Mouse (Mus musculus): ENCODE measurements at regions not wholly inside any gene's neighbourhood (a gene's known extent, or its start where the extent isn't known, plus 50 kb on each side); places are given as distances from the start of the nearest gene placed in this dataset.

DNA sequence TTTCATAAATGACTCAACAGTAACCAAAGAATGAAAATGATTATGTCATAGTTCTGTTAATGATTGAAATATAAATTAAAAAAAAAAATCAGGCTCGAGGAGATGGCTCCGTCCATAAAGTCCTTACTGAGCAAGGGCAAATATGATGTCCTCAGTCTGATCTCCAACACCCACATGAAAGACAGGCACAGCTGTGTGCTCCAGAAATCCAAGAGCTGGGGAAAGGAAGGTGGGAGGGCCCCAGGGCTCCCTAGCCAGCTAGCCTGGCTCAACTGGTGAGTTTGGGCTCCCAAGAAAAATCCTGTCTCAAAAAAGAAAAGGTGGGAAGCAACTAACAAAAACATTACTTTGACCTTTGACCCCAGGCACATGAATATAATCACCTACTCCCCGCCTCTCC lies 194.5 kb downstream of the Sox4 start:
- DNase-seq (ENCODE audit: extremely low spot score in 1 of 2, low spot score in 1 of 2) = no peak

DNA sequence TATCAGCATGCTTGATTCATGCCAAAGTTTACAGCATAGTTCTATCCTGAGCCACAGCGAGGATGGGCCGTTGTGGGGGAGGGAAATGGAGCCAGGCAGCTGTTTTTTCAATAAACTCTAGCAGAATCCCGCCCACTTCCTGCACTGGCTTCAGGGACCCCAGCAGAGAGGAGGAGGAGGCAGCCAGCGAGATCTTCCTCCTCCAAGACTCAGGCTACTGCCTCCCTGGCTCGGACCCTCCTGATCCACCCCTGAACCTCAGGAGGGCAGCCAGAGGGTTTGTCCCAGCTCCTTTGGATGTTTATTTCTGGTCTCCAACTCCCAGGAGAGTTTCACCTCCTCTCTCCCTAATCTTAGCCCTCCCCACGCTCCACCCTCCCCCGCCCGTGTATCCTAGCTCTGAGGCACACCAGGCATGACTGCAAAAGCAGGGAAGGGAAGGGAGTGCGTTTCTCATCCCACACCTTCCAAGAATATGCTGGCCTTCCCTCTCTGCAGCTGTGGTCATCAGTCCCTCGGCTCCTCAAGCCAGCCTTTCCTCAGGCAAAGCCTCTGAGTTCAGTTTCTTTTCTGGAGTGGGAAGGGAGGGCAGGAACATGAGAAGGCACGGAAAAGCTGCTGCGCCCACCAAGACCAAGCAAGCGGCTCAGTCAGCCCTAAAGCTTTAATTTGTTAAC lies 195.5 kb downstream of the Sox4 start:
- DNase-seq (ENCODE audit: extremely low spot score in 1 of 2, low spot score in 1 of 2) = peak; percentile 80 to 82

DNA sequence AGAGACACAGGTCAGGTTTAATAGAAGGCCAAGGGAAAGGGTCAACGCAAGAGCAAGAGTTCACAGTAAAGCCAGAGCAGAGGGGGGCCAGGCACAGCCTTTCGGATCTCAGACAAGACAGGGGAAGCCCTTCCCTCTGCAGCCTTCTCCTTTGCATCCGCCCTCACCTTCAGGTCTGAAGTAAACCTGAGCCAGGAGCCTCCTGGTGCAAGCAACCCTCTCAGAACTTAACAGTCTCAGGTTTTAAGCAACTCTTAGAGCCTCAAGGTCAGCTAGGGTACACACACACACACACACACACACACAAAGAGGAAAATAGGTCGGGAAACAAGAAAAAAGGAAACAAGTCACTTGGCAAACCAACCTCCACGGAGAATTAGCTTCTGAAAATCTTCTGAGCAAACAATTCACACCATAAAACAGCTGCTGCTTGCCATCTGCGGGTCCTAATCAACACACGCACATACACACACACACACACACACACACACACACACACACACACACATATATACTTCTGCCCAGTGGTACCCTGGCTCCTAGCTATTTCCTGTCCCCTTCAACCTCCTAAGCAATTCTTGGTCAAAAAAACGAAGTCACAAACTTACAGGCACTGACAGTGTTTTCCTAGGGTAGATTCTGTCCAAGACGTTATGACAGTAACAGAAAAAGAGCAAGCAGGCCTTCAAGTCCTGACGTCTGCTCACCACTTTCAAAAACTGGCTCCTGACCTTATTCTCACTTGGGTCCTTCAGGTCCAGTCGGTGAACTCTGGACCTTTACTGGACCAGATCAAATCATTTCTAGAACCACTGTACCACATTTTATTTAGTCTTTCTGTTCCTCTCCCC lies 196.4 kb downstream of the Sox4 start:
- DNase-seq (ENCODE audit: extremely low spot score in 1 of 2, low spot score in 1 of 2) = no peak

- peak in 1 of 2 experiments; percentile 16 for DNase-seq (ENCODE audit: extremely low spot score in 1 of 2, low spot score in 1 of 2)
These were observed 199.3 kb downstream of the Sox4 start for GRCm38 (mm10) chr13:28754207-28754606.

GRCm38 (mm10) chr13:28750949-28751692 lies 202.4 kb downstream of the Sox4 start:
- DNase-seq (ENCODE audit: extremely low spot score in 1 of 2, low spot score in 1 of 2) = no peak

DNA sequence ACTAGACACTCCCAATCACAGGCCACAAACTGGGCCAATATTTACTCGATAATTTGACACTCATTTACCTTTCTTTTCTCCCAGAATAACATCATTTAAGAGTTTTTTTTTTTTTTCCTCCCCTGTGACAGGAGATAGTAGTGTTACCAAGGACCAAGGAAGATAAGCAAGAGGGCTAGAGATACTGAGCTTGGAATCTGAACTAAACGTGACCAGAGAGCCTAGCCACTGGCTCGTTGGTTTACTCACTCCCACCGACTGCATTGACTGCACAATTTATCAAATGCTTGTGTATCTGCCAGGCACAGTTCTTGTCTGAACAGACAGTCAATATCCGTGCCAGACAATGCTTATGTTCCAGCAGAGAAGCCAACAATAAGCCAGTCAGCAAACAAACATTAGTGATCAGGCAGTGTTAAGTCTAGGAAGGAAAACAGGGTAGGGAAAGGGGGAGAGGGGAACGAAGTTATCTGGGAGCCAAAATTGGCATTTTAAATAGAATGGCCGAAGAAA lies 213.3 kb downstream of the Sox4 start:
- DNase-seq (ENCODE audit: extremely low spot score in 1 of 2, low spot score in 1 of 2) = no peak

- no peak for DNase-seq (ENCODE audit: extremely low spot score in 1 of 2, low spot score in 1 of 2)
These were observed 215.1 kb downstream of the Sox4 start for GRCm38 (mm10) chr13:28738160-28739100.

- no peak for DNase-seq (ENCODE audit: extremely low spot score in 1 of 2, low spot score in 1 of 2)
These were observed 221.0 kb downstream of the Sox4 start for GRCm38 (mm10) chr13:28732475-28732874.

GRCm38 (mm10) chr13:28732036-28732435 lies 221.5 kb downstream of the Sox4 start:
- DNase-seq (ENCODE audit: extremely low spot score in 1 of 2, low spot score in 1 of 2) = no peak

DNA sequence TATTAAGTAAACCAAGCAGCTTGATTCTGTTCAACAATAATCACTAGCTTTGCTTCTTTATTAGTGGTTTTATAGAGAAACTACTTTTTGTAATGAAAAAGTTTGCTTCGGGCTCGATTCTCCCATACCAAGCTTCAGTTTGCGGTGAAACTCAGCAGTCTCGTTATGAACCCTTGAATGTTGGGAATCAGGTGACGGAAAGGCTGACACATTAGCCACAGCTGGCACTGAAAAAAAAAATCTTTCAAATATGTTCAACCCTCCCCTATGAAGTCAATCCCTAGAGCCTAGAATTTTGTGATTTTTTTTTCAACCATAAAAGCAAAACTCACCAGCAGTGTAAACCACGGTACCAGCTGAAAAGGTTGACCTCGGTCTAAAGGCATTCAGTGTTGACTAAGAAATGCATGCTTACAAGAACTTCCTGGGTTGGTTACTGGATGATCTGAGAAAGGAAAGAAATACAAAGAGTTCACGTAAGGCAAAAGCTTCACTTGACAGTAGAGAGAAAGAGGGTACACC lies 223.4 kb downstream of the Sox4 start:
- DNase-seq (ENCODE audit: extremely low spot score in 1 of 2, low spot score in 1 of 2) = no peak

DNA sequence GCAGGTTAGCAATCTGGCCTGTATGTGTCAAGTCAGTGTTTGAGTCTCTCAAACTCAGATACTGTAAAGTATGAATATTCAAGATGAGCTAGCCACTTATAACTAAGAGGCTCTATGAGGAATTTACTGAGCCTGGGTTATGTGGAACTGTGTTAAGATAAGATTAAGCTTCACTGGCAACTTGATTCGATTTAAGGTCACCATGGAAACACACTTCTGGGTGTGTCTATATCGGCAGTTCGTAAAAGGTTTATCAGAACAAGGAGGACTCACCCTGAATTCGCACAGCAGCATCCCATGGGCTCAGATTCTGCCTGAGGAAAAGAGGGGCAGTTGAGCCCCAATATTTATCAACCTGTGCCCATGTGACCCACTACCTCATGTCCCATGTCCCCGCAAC lies 224.7 kb downstream of the Sox4 start:
- DNase-seq (ENCODE audit: extremely low spot score in 1 of 2, low spot score in 1 of 2) = no peak

DNA sequence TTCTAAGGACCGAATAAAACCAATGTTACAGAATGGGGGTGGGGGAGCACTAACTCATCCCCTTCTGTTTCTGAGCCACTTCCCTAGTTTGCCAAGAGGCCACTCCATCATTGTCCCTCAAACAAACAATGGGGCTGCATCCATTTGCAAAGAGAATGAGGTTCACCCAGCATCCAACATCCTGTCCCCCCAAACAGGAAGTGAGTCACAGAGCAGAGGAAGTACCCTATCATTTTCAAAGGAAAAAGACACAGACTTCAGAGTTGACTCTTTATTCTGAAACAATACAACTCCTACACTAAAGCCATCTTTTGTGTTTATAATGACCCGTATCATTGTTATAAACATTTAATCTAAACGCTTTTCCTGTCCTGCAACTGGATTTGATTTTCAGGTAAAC lies 229.2 kb downstream of the Sox4 start:
- no peak for DNase-seq (ENCODE audit: extremely low spot score in 1 of 2, low spot score in 1 of 2)

DNA sequence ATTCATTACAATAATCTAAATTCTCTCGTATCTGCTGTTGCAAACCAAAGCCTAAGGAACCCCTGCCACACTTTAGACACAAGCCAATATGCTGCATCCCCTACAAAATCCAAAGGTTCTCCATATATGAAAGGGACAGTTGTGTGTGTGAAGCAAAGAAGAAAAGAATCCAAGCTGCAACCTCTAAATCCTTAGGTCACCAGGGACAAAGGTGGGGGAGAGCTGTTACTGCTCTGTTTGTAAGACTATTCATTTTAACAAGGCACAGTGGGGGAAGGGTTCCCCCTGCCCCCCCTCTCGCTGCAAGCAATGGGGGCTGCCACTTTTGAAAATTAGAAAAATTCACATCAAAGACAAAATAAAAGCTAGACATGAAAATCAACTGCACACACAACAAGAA lies 231.4 kb downstream of the Sox4 start:
- DNase-seq (ENCODE audit: extremely low spot score in 1 of 2, low spot score in 1 of 2) = no peak

DNA sequence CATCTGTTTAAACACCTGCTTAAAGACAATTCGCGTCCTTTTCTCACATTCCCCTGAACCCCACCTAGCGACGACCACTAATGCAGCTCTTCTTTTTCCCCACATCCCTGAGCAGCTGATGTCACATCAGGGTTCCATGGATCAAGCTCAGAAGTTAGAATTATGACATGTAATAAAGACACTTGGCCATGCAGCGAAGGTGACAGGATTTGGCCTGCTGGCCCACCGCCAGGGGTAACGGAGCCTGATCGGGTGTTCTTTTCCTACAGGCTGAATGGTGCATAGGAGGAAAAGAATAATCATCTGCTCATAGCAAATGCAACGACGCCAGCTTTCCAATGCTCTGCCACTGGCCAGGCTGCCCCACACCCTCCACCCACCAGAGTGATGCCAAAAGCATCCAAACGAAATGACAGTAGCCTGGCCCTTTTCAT lies 231.9 kb downstream of the Sox4 start:
- no peak for DNase-seq (ENCODE audit: extremely low spot score in 1 of 2, low spot score in 1 of 2)

- peak; percentile 69 to 70 for DNase-seq (ENCODE audit: extremely low spot score in 1 of 2, low spot score in 1 of 2)
These were observed 232.8 kb downstream of the Sox4 start for GRCm38 (mm10) chr13:28720639-28721239.

DNA sequence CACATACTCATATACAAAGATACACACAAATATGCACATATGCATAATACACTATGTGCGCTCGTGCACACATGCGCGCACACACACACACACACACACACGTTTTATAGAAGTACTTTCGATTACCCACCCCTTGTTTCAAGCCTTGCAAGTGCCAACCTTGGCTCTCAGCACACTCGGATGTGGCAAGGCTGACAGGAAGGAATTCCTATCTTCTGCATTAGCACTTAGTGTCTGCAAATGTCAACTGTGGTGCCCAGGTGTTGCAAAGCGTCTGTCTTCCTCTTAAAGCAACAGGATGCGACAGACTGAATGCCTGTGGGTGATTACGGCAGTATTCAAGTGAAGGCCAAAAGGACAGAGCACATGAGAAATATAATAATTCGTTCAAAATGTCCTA lies 233.3 kb downstream of the Sox4 start:
- peak in 1 of 2 experiments; percentile 32 for DNase-seq (ENCODE audit: extremely low spot score in 1 of 2, low spot score in 1 of 2)

GRCm38 (mm10) chr13:28718868-28719265 lies 234.6 kb downstream of the Sox4 start:
- DNase-seq (ENCODE audit: extremely low spot score in 1 of 2, low spot score in 1 of 2) = peak in 1 of 2 experiments; percentile 22

- DNase-seq (ENCODE audit: extremely low spot score in 1 of 2, low spot score in 1 of 2) = no peak
These were observed 235.2 kb downstream of the Sox4 start for GRCm38 (mm10) chr13:28718169-28718867.

DNA sequence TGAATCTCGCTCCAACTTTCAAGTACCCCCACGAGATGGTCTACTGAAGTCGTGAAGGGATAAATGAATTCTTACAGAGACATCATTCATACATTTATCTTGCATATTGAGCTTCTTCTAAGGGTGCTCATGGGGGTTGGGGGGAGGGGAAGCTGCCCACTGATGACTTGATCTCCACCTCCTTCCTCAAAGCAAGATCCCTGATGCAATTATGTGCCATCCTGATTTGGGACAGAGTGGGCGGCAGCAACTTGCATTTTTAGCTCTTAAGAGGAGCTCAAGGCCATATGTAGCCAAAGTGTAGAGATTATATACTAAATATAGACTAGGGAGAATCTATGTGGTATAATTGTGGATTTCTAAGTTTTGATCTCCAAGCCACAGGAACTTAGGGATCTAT lies 236.1 kb downstream of the Sox4 start:
- no peak for DNase-seq (ENCODE audit: extremely low spot score in 1 of 2, low spot score in 1 of 2)
